Mouse (Mus musculus): ENCODE measurements around the gene Cib1.

GRCm38 (mm10) chr7:80269751-80270255 lies 37.2 kb upstream of the Cib1 start:
- TF ChIP-seq CTCF (IDR thresholded peaks at IDR 0.05; ENCODE audit: low read depth) (no peak), EP300 (IDR thresholded peaks at IDR 0.05; ENCODE audit: low read depth) (no peak)

All from liver, embryonic 14.5 days (tissue).